Mouse (Mus musculus): ENCODE data around the gene Exoc6b.
A peak's percentile ranks its signal among the peaks of the same experiment; 100 is the strongest.

Exoc6b gene

GRCm38 (mm10) chr6:84995418-84995817 is 73.9 kb downstream of the Exoc6b start:
- DNase-seq (ENCODE audit: low read depth, low spot score) = no peak

GRCm38 (mm10) chr6:84976563-84976971 is 92.7 kb downstream of the Exoc6b start:
- no peak for DNase-seq (ENCODE audit: low read depth, low spot score)

DNA sequence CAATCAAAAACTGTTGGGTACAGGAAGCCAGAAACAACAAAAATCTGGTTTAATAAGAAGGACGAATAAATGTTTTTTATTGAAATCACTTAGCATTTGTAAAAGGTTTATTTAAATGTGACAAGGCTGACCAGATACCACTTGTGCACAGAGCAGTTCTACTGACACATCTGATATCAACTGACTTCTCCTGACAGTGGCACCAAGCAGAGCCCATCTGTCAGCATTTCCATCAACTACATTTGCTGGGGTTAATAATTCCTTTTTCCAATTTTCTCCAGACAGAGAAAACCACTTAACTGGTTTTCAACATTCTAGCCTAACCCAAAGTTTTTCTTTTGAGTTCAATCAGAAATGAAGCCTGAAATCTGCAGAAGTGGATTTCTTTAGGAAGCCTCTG is 100.8 kb downstream of the Exoc6b start:
- no peak for DNase-seq (ENCODE audit: low read depth, low spot score)

DNA sequence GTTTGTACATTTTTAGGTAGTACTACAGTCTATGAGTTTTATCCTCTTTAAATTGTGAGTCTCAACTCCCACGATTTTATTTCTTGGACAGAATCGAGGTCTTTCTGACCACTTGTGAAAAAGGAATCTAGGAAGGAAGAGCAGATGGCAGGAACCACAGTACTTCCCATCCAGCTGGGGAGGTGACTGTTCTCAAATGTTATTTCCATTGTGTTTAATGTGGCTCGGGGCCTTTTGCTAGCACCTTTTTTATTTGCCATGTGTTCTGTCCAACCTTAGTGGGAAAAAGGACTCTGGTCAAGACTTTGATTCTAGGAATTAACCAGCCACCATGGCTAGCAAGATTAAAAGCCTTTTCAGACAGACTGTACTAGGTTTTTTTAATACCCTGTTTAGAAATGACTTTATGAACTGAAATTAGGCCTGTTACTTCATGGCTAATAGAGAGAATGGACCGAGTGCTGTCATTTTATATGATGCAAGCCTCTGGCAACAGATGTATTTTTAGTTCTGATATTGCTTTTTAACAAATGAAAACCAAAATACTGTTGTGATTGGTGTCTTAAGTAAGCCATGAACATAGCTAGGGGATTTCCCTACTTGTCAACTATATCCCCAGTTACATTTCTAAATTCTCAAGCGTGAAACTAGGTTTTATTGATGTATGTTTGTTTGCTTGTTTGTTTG is 104.4 kb downstream of the Exoc6b start:
- no peak for DNase-seq (ENCODE audit: low read depth, low spot score)

DNA sequence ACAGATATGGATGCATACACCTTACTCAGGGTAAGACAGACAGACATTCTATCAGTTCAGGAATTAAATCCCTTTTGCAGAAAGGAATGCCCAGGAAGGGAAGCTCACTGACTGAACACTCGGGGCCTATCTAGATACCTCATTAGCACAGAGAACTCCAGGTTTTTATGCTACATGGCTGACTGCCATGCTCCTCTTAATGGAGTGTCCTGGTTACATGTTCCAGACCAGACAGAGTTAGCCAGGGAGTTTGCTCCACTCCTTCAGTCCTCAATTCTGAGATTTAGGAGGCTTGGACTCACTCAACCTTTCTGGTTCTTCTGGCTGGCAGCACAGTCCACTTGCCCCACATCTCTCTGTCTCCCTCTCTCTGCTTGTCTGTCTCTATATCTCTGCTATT is 106.3 kb downstream of the Exoc6b start:
- DNase-seq (ENCODE audit: low read depth, low spot score) = no peak

- no peak for DNase-seq (ENCODE audit: low read depth, low spot score)
These were observed 107.5 kb downstream of the Exoc6b start for GRCm38 (mm10) chr6:84961763-84962162.

- DNase-seq (ENCODE audit: low read depth, low spot score) = no peak
These were observed 109.8 kb downstream of the Exoc6b start for GRCm38 (mm10) chr6:84959520-84959919.

GRCm38 (mm10) chr6:84951621-84952020 is 117.7 kb downstream of the Exoc6b start:
- no peak for DNase-seq (ENCODE audit: low read depth, low spot score)

DNA sequence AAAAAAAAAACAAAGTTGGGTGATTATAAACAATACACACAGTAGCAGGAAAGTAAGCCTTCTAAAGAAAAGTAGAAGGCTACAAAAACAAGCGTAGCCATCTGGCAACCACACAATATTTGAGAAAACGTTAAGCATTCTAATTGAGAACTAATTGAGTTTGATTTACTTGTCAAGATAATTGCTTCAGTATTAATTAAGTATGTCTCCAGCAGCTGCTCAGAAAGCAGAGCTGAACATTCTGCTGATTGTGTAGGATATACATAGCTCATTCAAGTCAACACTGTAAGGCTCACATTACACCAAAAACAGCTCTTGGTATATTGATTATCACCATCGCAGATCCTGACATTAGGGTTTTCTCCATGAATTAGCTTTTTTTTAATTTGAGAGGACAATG is 122.7 kb downstream of the Exoc6b start:
- no peak for DNase-seq (ENCODE audit: low read depth, low spot score)

- DNase-seq (ENCODE audit: low read depth, low spot score) = no peak
These were observed 123.2 kb downstream of the Exoc6b start for GRCm38 (mm10) chr6:84946106-84946505.

- DNase-seq (ENCODE audit: low read depth, low spot score) = no peak
These were observed 136.1 kb downstream of the Exoc6b start for GRCm38 (mm10) chr6:84932953-84933921.

DNA sequence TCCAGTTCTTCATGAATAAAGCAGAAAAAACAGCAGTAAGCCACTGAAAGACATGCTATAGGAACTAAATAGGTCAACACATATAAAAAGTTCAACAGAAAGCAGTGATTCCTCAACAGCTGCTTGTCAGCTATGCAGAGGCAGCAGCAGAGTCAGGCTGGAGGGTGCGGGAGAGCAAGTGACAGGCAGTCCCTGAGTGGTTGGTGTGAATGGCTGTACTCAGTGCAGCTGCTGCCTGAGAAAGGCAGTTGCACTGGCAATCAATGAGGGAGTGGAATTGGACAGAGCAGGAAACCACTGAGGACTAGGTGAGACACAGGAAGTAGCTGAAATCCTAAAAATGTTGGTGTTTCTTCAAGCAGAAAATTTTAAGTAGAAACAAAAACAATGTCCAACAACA is 138.3 kb downstream of the Exoc6b start:
- DNase-seq (ENCODE audit: low read depth, low spot score) = no peak

DNA sequence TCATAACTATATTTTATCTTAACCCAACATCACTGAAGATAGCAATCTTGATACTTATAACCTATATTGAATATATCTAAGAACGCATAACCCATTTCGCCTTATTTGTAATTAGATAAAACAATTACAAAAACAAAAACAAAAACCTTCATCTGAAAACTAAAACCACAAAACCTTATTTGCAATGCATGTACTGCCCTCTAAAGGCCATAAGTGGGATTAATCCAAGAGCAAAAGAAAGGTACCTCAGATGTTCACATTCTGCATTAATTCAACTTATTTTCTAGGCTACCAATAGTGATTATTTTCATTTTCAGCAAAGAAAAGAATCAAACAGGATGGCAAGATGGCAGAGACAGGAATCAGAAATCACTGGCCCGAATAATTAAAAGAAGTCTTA is 143.2 kb downstream of the Exoc6b start:
- DNase-seq (ENCODE audit: low read depth, low spot score) = peak; percentile 39

DNA sequence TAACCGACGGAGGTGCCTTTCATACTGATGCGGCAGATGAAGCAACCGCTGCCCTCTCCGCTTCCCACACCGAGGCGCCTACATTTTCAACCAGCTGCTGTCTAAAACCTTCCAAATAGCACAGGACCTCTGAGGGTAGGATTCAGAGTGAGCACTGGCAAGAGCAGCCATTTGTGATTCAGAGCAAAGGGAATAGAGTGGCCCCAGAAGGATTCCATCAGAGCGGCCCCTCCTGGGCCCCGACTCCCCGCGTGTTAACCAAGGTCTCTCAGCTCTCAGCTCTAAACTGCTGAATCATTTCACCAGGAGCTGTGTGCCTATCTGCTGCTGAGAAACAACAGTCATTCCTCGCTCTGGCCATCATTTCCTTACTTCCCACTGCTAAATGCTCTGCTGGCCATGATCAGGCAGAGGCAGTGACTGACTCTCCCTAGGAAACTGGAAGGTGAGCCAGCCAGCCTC is 145.5 kb downstream of the Exoc6b start:
- no peak for DNase-seq (ENCODE audit: low read depth, low spot score)

DNA sequence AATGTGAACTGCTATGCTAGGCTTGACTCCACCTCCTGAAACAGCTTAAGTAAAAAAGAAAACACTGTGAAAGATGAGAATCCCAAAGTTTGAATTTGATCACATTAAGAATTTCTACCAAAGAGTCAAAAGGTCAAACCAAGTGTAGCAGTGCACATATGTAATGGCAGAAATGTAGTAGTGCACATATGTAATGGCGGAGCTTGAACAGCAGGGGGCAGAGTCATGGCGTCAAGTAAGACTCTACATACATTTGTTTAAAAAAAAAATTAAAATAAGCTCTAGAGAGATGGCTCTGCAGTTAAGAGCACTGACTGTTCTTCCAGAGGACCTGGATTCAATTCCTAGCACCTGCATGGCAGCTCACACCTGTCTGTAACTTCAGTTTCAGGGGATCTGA is 153.0 kb downstream of the Exoc6b start:
- peak; percentile 75 for DNase-seq (ENCODE audit: low read depth, low spot score)

DNA sequence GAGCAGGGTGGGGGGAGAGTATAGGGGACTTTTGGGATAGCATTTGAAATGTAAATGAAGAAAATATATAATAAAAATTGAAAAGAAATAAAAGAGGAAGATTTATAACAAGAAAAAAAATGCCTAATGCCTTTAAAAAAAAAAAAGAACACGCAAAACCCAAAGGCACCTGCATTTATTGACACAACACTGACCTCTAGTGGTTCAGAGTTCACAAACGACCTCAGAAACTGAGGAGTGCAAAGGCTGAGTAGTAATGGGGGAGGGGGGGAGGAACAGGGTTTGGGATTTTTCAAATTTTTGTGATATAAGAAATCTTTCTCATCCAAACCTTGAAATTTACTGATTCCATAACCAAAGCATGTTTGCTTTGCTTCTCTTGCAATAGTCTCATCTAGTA is 156.9 kb downstream of the Exoc6b start:
- peak; percentile 66 for DNase-seq (ENCODE audit: low read depth, low spot score)

DNA sequence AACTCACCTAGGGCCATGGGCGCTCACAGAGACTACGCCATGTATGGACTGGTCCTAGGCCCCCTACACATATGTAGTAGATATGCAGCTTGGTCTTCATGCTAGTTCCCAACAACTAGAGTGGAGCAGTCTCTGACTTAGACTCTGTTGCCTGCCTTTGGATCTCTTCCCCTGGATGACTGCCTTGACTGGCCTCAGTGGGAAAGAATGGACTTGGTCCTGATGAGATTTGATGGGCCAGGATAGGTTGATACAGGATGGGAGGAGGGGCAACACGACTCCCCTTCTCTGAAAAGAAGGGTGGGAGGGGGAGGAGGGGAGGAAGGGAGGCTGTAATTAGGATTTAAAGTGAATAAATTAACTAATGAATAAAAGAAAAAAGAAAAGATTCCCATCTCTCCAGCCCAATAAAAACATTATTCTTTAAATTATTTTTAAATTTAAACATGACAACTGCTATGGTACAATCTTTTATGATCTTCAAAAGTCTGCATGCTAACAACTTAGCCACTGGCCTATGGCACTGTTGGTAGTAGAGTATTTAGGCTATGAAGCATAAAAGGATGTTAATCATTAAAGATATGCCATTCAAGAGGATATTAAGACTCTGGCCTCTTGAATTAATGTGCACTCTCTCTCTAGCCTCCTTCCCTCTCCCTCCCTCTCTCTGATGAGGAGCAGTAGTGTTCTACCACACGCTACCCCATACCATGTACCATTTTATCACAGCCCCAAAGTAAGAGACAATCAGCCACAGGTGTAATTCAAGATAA is 170.1 kb downstream of the Exoc6b start:
- no peak for DNase-seq (ENCODE audit: low read depth, low spot score)

DNA sequence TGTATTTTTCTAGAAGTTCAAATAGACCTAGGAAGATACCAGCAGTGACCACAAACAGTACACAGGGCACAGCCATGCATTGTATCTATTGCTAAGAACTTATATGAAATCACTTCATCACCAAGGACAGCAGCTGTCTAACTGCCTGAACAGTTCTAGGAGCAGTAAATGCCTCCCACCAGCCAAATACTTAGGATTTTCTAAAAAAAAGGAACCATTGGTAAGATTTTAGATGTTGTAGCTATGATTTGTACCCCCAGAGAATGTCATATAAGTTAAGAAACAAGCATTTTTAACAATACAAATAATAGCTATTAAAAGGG is 175.6 kb downstream of the Exoc6b start:
- no peak for DNase-seq (ENCODE audit: low read depth, low spot score)

GRCm38 (mm10) chr6:84892926-84893772 is 176.2 kb downstream of the Exoc6b start:
- no peak for DNase-seq (ENCODE audit: low read depth, low spot score)

- DNase-seq (ENCODE audit: low read depth, low spot score) = no peak
These were observed 182.8 kb downstream of the Exoc6b start for GRCm38 (mm10) chr6:84886551-84886950.

DNA sequence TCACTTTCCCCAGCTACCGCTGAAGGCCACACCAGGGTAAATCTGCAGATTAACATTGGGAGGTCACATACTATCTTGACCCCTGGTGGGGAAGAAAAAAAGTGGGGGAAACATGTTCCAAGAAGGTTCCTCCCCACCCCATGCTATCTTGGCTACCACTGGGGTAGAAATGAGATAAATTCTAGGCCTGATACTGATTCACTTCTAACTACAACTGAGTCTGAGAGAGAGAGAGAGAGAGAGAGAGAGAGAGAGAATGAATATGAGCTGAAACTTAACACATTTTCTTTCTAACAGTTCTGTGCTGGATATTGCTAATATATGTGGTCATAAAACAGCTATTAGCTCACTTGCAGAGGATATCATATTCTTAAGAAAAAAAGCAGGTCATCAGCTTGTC is 184.2 kb downstream of the Exoc6b start:
- no peak for DNase-seq (ENCODE audit: low read depth, low spot score)
